Mouse (Mus musculus) intestine, embryonic 16.5 days (tissue): ENCODE results near the gene Dapp1. TPM values are rescaled to one million over a fixed set of nuclear protein-coding genes. Genes with fewer than 3 reads are reported as not detected.

Source experiments
- ATAC-seq: fragments of 200-750 bp; cut with Nextera tagmentation; 2 replicates; pipeline ENCODE4 v1.8.0; 2017; ENCODE audit warnings: moderate TSS enrichment, moderate library complexity
- H3K27ac ChIP-seq: fragments of 300-500 bp; sonication (generic); 2 replicates; pipeline ENCODE4 v1.5.1; 2014; ENCODE audit warnings: mild to moderate bottlenecking, low read length
- H3K27me3 ChIP-seq: fragments of 300-500 bp; sonication (generic); replicated peaks from 2 replicates; pipeline ENCODE4 v1.6.1; 2014; ENCODE audit warnings: low read length, control low read depth, mixed read lengths; ENCODE audit not compliant: control insufficient read depth, insufficient read depth
- H3K36me3 ChIP-seq: fragments of 300-500 bp; sonication (generic); 2 replicates; pipeline ENCODE4 v1.6.1; 2014; ENCODE audit warnings: low read length, control low read depth; ENCODE audit not compliant: control insufficient read depth, insufficient read depth
- H3K4me1 ChIP-seq: fragments of 300-500 bp; sonication (generic); 2 replicates; pipeline ENCODE4 v1.6.1; 2014; ENCODE audit warnings: low read length, control low read depth, mixed read lengths; ENCODE audit not compliant: control insufficient read depth, insufficient read depth
- H3K4me2 ChIP-seq: fragments of 300-500 bp; sonication (generic); 2 replicates; pipeline ENCODE4 v1.6.1; 2014; ENCODE audit warnings: low read depth, low read length, control low read depth
- H3K4me3 ChIP-seq: fragments of 300-500 bp; sonication (generic); 2 replicates; pipeline ENCODE4 v1.5.1; 2014; ENCODE audit warnings: mild to moderate bottlenecking, low read length
- H3K9ac ChIP-seq: fragments of 300-500 bp; sonication (generic); 2 replicates; pipeline ENCODE4 v1.6.1; 2014; ENCODE audit warnings: low read depth, low read length
- H3K9me3 ChIP-seq: fragments of 300-500 bp; sonication (generic); 2 replicates; pipeline ENCODE4 v1.6.1; 2016; ENCODE audit warnings: low read length, control low read depth; ENCODE audit not compliant: control insufficient read depth
- WGBS: fragments of 180-500 bp; shearing (Covaris S2); extraction: QIAGEN DNeasy Blood & Tissue Kit; methylation state at CpG from one replicate; pipeline ENCODE4 v1.1.7; 2014; 5-methylcytosine and 5-hydroxymethylcytosine counted together
- polyA plus RNA-seq: library from polyadenylated mRNA; unstranded; fragments of >200 nt; fragmentation: Nextera tagmentation; extraction: Ambion mirVana; gene quantifications from 2 replicates; pipeline ENCODE4 v1.2.1, GENCODE M21; 2015

The Dapp1 gene
- polyA plus RNA-seq, 1 experiment from 2014 or later: 35.8 TPM

DNA sequence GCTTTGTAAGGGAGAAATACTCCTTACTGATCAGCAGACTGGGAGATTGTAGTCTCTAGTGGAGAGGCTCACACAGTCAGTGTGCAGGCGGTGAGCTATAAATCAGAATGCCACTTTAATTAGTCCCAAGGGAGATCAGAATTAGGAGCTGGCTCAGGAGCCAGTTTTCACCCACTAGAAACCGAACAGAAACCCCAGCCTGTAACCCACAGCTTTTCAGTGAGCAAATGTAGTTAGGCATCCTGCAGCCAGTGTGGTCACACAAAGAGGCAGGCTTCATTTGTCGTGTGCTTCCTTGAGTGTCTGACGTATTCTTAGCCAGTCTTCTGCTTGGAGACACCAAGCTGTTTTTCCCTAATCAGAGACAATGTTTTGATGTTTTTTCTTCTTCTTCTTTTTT, 85.0 kb downstream of the Dapp1 start:
- WGBS: 79% methylated on average over 4 of the region's 4 CpGs
- Histone ChIP-seq H3K36me3 (peaks cover 6% of the 10 kb centered on the region), H3K4me3 (no peak overlapping the region), H3K27ac (no peak overlapping the region), H3K9me3 (no peaks in the 10 kb centered on the region), H3K27me3 (no peaks in the 10 kb centered on the region), H3K4me2 (no peak overlapping the region), H3K9ac (no peak overlapping the region), H3K4me1 (no peaks in the 10 kb centered on the region)
- ATAC-seq: no peak

DNA sequence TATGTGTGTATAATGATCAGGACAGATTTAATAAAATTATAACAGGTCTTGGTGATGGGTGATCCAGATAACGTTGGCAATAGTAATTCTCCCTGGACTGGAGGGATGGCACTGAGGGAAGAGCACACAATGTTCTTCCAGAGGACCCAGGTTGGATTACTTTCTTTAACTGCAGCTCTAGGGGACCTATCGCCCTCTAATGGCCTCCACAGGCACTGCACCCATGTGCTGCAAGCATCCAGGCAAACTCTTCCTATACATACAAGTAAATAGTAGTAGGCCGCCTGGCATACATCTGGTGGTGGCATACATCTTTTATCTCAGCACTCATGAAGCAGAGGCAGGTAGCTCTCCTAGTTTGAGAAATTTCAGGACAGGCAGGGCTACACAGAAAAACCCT, 86.1 kb downstream of the Dapp1 start:
- H3K4me2 ChIP-seq: no peak overlapping the region
- no peak for ATAC-seq
- H3K4me1 ChIP-seq: no peaks in the 10 kb centered on the region
- peaks cover 6% of the 10 kb centered on the region for H3K36me3 ChIP-seq
- H3K27ac ChIP-seq: no peak overlapping the region
- H3K9ac ChIP-seq: no peak overlapping the region
- WGBS: 93% methylated on average over 3 of the region's 3 CpGs
- no peaks in the 10 kb centered on the region for H3K27me3 ChIP-seq
- no peak overlapping the region for H3K4me3 ChIP-seq
- no peaks in the 10 kb centered on the region for H3K9me3 ChIP-seq

DNA sequence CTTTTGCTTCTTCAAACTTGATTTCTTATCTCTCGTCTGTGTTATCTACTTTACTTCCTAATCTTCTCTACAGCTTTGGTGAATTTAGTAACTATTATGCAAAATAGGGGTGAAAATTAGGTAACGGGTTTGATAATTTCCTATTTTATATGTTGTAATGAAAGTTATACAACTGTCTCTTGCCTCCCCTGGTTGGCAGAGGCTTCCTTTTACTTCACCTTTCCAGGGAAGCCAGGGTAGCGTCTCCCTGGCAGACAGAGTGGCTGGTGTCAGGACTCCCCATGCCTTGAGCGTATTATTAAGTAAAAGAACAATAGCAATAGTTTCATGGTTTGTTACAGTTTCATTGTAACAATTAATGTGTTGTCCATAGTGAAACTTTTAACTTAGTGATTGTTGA, 87.6 kb downstream of the Dapp1 start:
- Histone ChIP-seq H3K4me1 (no peaks in the 10 kb centered on the region), H3K27ac (no peak overlapping the region), H3K4me2 (no peak overlapping the region), H3K9me3 (0 out of 2 replicates have a peak, but pooled peaks cover 4% of the 10 kb centered on the region), H3K9ac (no peak overlapping the region), H3K27me3 (no peaks in the 10 kb centered on the region), H3K36me3 (peaks cover 10% of the 10 kb centered on the region), H3K4me3 (no peak overlapping the region)
- no peak for ATAC-seq
- WGBS: 89% methylated on average over 4 of the region's 4 CpGs

DNA sequence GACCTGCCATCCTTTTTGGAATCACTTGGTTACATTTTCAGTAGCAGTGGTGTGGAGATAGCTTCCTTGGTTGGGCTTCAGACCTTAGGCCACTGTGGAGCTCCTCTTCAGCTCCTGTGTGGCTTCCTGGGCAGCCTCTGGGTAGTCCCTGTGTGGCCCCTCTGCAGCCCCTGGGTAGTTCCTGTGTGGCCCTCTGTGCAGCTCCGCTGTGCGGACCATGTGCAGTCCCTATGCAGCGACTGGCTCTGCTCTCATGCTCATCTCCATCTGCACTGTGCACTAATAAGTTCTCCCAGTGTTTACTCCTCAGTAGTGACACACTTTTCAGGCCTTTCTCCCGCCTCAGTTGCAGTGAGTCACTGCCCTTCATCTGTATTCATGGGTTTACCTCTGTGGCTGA, 89.2 kb downstream of the Dapp1 start:
- WGBS: 90% methylated on average over 4 of the region's 4 CpGs
- Histone ChIP-seq H3K36me3 (peaks cover 13% of the 10 kb centered on the region), H3K4me1 (no peaks in the 10 kb centered on the region), H3K4me3 (no peak overlapping the region), H3K9ac (no peak overlapping the region), H3K27ac (no peak overlapping the region), H3K4me2 (no peak overlapping the region), H3K9me3 (0 out of 2 replicates have a peak, but pooled peaks cover 4% of the 10 kb centered on the region), H3K27me3 (no peaks in the 10 kb centered on the region)
- no peak for ATAC-seq

DNA sequence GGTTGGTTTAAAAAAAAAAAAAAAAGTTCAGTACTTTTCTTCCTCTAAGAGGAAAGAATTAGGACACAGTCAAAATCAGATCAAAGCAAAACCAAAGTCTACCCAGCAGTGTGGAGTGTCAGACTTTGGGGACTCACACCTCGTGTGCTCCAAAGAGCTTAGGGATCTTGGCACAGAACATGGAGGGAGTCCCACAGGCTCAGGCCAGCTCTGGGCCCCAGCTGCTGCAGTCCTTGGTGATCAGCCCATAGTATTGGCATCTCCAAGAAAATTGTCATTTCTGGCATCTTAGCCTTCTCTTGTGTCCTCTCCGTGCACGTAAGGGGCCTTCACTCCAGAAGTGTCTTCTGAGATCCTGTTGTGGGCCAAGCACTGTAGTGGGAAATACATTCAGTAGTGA, 90.3 kb downstream of the Dapp1 start:
- Histone ChIP-seq H3K27ac (no peak overlapping the region), H3K36me3 (peaks cover 13% of the 10 kb centered on the region), H3K4me1 (no peaks in the 10 kb centered on the region), H3K4me2 (no peak overlapping the region), H3K9ac (no peak overlapping the region), H3K4me3 (no peak overlapping the region), H3K9me3 (0 out of 2 replicates have a peak, but pooled peaks cover 4% of the 10 kb centered on the region), H3K27me3 (no peaks in the 10 kb centered on the region)
- WGBS: 81% methylated on average over 3 of the region's 3 CpGs
- no peak for ATAC-seq

DNA sequence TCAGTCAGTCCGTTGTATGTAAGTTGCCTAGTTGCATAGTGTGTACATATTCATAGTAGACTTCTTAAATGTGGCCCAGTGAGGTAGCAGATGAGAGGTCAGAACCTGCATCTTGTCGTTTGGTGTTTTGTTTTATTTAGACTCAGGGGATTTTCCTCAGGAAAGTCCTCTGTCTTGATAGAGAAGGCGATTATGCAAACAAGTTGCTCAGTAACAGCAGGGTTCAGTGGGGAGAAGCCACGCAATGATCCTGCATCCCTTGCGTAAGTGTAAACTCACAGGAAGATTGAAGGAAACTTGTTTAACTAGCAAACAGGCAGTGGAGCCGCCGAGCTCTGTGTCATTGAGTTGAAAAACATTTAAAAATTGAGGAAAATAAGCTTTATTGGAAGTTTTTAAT, 93.4 kb downstream of the Dapp1 start:
- no peak for ATAC-seq
- Histone ChIP-seq H3K36me3 (0 out of 2 replicates have a peak, but pooled peaks cover 7% of the 10 kb centered on the region), H3K4me3 (no peak overlapping the region), H3K4me2 (no peak overlapping the region), H3K4me1 (no peaks in the 10 kb centered on the region), H3K9ac (no peak overlapping the region), H3K27ac (no peak overlapping the region), H3K27me3 (no peaks in the 10 kb centered on the region), H3K9me3 (0 out of 2 replicates have a peak, but pooled peaks cover 4% of the 10 kb centered on the region)
- 70% methylated on average over 7 of the region's 7 CpGs for WGBS

DNA sequence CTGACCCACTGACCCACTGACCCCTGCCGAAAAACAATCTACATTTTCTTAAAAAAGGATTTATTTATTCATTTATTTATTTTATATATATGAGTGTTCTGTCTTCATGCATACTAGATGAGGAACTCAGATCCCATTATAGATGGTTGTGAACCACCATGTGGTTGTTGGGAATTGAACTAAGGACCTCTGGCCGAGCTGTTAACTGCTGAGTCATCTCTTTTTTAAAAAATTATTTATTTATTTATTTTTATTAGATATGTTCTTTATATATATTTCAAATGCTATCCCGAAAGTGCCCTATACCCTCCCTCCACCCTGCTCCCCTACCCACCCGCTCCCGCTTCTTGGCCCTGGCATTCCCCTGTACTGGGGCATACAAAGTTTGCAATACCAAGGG, 100.3 kb downstream of the Dapp1 start:
- ATAC-seq: no peak
- 92% methylated on average over 5 of the region's 5 CpGs for WGBS
- H3K4me3 ChIP-seq: no peak overlapping the region

More for the DNA sequence above, 100.3 kb downstream of the Dapp1 start:
- Histone ChIP-seq H3K4me2 (no peak overlapping the region), H3K27me3 (no peaks in the 10 kb centered on the region), H3K27ac (no peak overlapping the region), H3K4me1 (no peaks in the 10 kb centered on the region), H3K9me3 (no peaks in the 10 kb centered on the region), H3K36me3 (no peaks in the 10 kb centered on the region), H3K9ac (no peak overlapping the region)

Other genes starting within 250 kb of the Dapp1 start
- 1,225 and 1,412 TPM in 2 replicates for gene H2afz, start 117.1 kb downstream of the Dapp1 start, polyA plus RNA-seq
- 8.6 and 9.6 TPM in 2 replicates for gene Dnajb14, start 113.9 kb downstream of the Dapp1 start, polyA plus RNA-seq
- gene Lamtor3, start 63.0 kb downstream of the Dapp1 start, polyA plus RNA-seq: 160 and 162 TPM in 2 replicates
- gene 1110002E22Rik, start 83.5 kb upstream of the Dapp1 start, polyA plus RNA-seq: 0.15 and 0.18 TPM in 2 replicates
- gene Gm5105, start 85.8 kb upstream of the Dapp1 start, polyA plus RNA-seq: 0.17 TPM in 1 of 2 replicates, not detected in the other
- gene Trmt10a, start 161.9 kb upstream of the Dapp1 start, polyA plus RNA-seq: 9.2 and 9.4 TPM in 2 replicates
- 405 and 573 TPM in 2 replicates for gene Mttp, start 163.4 kb upstream of the Dapp1 start, polyA plus RNA-seq
- 0.24 TPM in 1 of 2 replicates, not detected in the other for gene 4930579F01Rik, start 212.3 kb upstream of the Dapp1 start, polyA plus RNA-seq
- gene Adh7, start 236.2 kb upstream of the Dapp1 start, polyA plus RNA-seq: 0.18 and 0.24 TPM in 2 replicates